Mouse (Mus musculus): ENCODE measurements around the gene Cryba4. TPM values are rescaled to one million over a fixed set of nuclear protein-coding genes. Genes with fewer than 3 reads are reported as not detected.

Cryba4 gene
- polyA plus RNA-seq (2012; rRNA removed): 0.51 and 0.52 TPM in 2 replicates

DNA sequence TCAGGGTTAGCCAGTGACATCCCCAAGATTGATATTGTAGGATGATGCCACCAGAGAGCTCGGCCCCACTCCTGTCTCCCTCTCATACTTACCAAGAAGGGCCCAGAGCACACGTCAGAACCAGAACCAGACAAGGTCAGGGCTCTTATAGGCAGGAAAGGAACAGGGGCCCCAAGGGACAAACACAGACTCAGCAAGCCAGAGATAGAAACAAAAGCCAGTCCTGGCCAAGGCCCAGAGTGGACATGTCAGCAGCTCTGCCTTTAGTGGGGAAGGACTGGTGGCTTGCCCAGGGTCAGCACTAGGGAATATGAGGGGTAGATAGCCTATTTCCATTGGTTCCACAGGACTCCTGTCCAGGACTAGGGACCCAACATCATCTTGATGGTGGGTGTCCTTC lies at the start of gene Cryba4:
Gene Cryba4 (minus strand): TSS at position 119 of the 400 bp plus-strand sequence.
- no peak for DNase-seq
- TF ChIP-seq CTCF (IDR thresholded peaks at IDR 0.05; ENCODE audit: borderline replicate concordance, insufficient read depth, low read depth, low read length) (no peak), POLR2A (IDR thresholded peaks at IDR 0.05; ENCODE audit: borderline replicate concordance, insufficient read depth, low read length) (no peak)
- WGBS: 83% methylated on average over 2 of the region's 2 CpGs
- no peaks in the 10 kb centered on the region for H3K27me3 ChIP-seq (ENCODE audit: control insufficient read depth, insufficient read depth, low read length)
- H3K27ac ChIP-seq (ENCODE audit: insufficient read depth, low read length): no peak within 1 kb of the TSS
- peaks cover 29% of the 10 kb centered on the region for H3K4me1 ChIP-seq (ENCODE audit: control insufficient read depth, insufficient read depth, low read length)
- no peak within 1 kb of the TSS for H3K4me3 ChIP-seq (replicated peaks; ENCODE audit: insufficient read depth, low read depth, low read length)

DNA sequence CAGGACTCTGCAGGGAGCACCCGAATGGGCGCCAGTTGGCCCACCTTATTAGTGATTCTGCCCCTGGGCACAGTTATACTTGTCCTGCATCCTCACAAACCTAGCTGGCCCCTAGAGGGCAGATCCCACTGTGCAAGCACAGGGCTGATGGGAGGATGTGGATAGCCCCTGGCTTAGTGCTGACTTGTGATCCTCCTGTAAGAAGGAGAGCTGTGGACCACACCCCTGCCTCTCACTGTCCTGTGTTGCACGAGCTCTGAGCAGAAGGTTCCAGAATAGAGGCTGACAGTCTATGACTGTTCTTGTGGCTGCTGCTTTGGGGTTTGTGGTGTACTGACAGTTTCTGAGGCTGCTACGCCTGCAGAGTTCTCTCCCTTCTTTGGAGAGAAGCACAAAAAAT lies 49.4 kb upstream of the Cryba4 start:
- H3K27me3 ChIP-seq (ENCODE audit: control insufficient read depth, insufficient read depth, low read length): no peaks in the 10 kb centered on the region
- no peak overlapping the region for H3K4me3 ChIP-seq (replicated peaks; ENCODE audit: insufficient read depth, low read depth, low read length)
- 89% methylated on average over 4 of the region's 4 CpGs for WGBS
- DNase-seq: no peak
- TF ChIP-seq CTCF (IDR thresholded peaks at IDR 0.05; ENCODE audit: borderline replicate concordance, insufficient read depth, low read depth, low read length) (no peak), POLR2A (IDR thresholded peaks at IDR 0.05; ENCODE audit: borderline replicate concordance, insufficient read depth, low read length) (no peak)
- H3K4me1 ChIP-seq (ENCODE audit: control insufficient read depth, insufficient read depth, low read length): peaks cover 32% of the 10 kb centered on the region
- H3K27ac ChIP-seq (ENCODE audit: insufficient read depth, low read length): no peak overlapping the region

DNA sequence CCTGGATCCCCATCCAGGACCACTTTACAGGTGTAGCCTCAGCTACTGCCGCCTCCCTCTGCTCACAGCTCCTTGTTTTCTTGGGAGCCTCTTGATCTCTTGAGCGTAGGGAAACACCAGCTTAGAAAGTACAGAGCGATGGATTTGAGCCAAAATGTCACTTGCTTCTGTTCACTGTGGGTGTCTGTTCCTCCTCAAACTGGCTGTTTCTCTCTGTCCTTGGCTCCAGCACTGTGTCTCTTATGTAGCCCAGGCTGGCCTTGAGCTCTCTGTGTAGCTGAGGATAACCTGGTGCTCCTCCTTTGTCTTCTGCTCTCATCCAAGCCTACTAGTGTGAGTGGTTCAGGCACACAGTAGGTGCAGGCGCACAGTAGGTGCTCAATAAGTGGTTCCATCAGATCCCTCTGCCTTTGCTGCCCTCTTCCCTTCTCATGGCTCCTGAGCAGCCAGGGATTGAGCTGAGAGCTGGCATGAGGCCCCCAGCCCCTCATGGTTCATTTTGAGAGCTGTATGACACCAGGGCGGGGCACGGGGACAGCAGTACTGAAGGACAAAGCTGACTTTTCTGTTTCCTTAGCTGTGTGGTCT lies 48.5 kb upstream of the Cryba4 start:
- Histone ChIP-seq H3K4me3 (replicated peaks; ENCODE audit: insufficient read depth, low read depth, low read length) (no peak overlapping the region), H3K4me1 (ENCODE audit: control insufficient read depth, insufficient read depth, low read length) (peaks cover 26% of the 10 kb centered on the region), H3K27me3 (ENCODE audit: control insufficient read depth, insufficient read depth, low read length) (no peaks in the 10 kb centered on the region), H3K27ac (ENCODE audit: insufficient read depth, low read length) (no peak overlapping the region)
- DNase-seq: no peak
- 79% methylated on average over 6 of the region's 6 CpGs for WGBS
- no peak for TF ChIP-seq CTCF (IDR thresholded peaks at IDR 0.05; ENCODE audit: borderline replicate concordance, insufficient read depth, low read depth, low read length)
- no peak for TF ChIP-seq POLR2A (IDR thresholded peaks at IDR 0.05; ENCODE audit: borderline replicate concordance, insufficient read depth, low read length)

- Histone ChIP-seq H3K4me1 (ENCODE audit: control insufficient read depth, insufficient read depth, low read length) (peaks cover 20% of the 10 kb centered on the region), H3K4me3 (replicated peaks; ENCODE audit: insufficient read depth, low read depth, low read length) (no peak overlapping the region), H3K27ac (ENCODE audit: insufficient read depth, low read length) (no peak overlapping the region), H3K27me3 (ENCODE audit: control insufficient read depth, insufficient read depth, low read length) (no peaks in the 10 kb centered on the region)
- TF ChIP-seq POLR2A (IDR thresholded peaks at IDR 0.05; ENCODE audit: borderline replicate concordance, insufficient read depth, low read length) (no peak), CTCF (IDR thresholded peaks at IDR 0.05; ENCODE audit: borderline replicate concordance, insufficient read depth, low read depth, low read length) (no peak)
- DNase-seq: no peak
- 82% methylated on average over 2 of the region's 2 CpGs for WGBS
Observed at GRCm38 (mm10) chr5:112300112-112300511, 47.8 kb upstream of the Cryba4 start.

DNA sequence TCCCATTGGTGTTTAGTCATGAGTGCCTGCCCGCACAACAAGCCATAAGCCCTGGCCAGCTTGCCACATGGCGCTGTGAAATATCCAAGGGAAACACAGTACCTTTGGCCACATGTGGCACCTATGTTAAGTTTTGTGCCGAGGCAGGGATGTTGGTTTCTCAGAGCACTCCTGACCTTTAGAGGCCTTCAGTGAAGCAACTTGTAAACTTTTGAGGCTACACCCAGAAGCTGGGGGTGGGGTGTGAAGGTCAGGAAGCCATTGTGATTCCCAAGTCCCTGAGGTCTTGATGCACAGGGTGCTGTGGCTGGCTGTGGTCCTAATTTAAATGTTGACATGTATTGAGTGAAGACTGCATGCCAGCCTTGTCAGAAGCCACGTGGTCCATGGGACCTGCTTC lies 47.1 kb upstream of the Cryba4 start:
- WGBS: 84% methylated on average over 4 of the region's 4 CpGs
- DNase-seq: no peak
- Histone ChIP-seq H3K27me3 (ENCODE audit: control insufficient read depth, insufficient read depth, low read length) (no peaks in the 10 kb centered on the region), H3K4me1 (ENCODE audit: control insufficient read depth, insufficient read depth, low read length) (peaks cover 20% of the 10 kb centered on the region), H3K4me3 (replicated peaks; ENCODE audit: insufficient read depth, low read depth, low read length) (no peak overlapping the region), H3K27ac (ENCODE audit: insufficient read depth, low read length) (no peak overlapping the region)
- TF ChIP-seq CTCF (IDR thresholded peaks at IDR 0.05; ENCODE audit: borderline replicate concordance, insufficient read depth, low read depth, low read length) (no peak), POLR2A (IDR thresholded peaks at IDR 0.05; ENCODE audit: borderline replicate concordance, insufficient read depth, low read length) (no peak)

DNA sequence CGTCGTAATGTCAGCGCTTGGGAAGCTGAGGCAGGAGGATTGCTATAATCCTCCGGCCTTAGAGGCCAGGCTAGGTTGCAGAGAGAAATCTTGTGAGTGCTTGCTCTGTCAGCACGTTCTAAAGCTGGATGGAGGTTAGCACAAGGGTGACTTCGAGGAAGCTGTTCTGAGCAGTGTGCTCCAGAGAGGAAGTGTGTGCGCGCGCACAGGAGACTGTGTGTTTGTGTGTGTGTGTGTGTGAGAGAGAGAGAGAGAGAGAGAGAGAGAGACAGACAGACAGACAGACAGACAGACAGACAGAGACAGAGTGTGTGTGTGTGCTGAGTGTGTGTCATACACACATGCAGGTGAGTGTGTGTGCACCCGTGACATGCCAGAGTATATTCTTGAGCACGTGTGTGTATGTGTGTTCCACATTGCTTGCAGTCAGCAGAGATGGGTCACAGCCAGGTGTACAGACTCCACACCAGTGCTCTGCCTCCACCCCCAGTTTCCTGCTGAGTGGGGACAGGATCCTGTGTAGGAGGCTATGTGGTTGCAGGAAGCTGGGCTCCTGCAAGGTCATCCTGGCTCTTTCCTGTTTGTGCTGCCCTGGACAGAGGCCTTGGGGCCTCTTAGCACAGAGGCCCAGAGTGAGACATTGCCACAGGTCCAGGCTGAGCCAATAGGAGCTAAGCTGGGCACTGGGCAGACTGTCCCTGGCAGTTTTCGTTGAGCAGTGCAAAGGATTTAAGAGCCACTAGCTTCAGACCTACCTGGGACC lies 46.1 kb upstream of the Cryba4 start:
- H3K4me3 ChIP-seq (replicated peaks; ENCODE audit: insufficient read depth, low read depth, low read length): no peak overlapping the region
- no peak for TF ChIP-seq CTCF (IDR thresholded peaks at IDR 0.05; ENCODE audit: borderline replicate concordance, insufficient read depth, low read depth, low read length)
- TF ChIP-seq POLR2A (IDR thresholded peaks at IDR 0.05; ENCODE audit: borderline replicate concordance, insufficient read depth, low read length): no peak
- 82% methylated on average over 12 of the region's 12 CpGs for WGBS
- peaks cover 20% of the 10 kb centered on the region for H3K4me1 ChIP-seq (ENCODE audit: control insufficient read depth, insufficient read depth, low read length)
- no peaks in the 10 kb centered on the region for H3K27me3 ChIP-seq (ENCODE audit: control insufficient read depth, insufficient read depth, low read length)
- no peak overlapping the region for H3K27ac ChIP-seq (ENCODE audit: insufficient read depth, low read length)
- no peak for DNase-seq

- WGBS: 32% methylated on average over 2 of the region's 2 CpGs
- no peak overlapping the region for H3K27ac ChIP-seq (ENCODE audit: insufficient read depth, low read length)
- peaks cover 20% of the 10 kb centered on the region for H3K4me1 ChIP-seq (ENCODE audit: control insufficient read depth, insufficient read depth, low read length)
- no peaks in the 10 kb centered on the region for H3K27me3 ChIP-seq (ENCODE audit: control insufficient read depth, insufficient read depth, low read length)
- no peak overlapping the region for H3K4me3 ChIP-seq (replicated peaks; ENCODE audit: insufficient read depth, low read depth, low read length)
- TF ChIP-seq CTCF (IDR thresholded peaks at IDR 0.05; ENCODE audit: borderline replicate concordance, insufficient read depth, low read depth, low read length): no peak
- no peak for TF ChIP-seq POLR2A (IDR thresholded peaks at IDR 0.05; ENCODE audit: borderline replicate concordance, insufficient read depth, low read length)
- no peak for DNase-seq
Observed at GRCm38 (mm10) chr5:112297257-112297656, 44.9 kb upstream of the Cryba4 start.
